Mouse (Mus musculus) megakaryocyte, embryonic 14.5 days (primary cell): Measurements from ENCODE around the gene Ppm1h.

Source experiments
- FLI1 ChIP-seq: IDR thresholded peaks from 2 replicates; pipeline ENCODE4 v1.6.1; 2012; ENCODE audit warnings: low read length, inconsistent platforms, mixed read lengths
- GATA1 ChIP-seq: IDR thresholded peaks from 3 replicates; pipeline ENCODE4 v1.6.1; 2012; ENCODE audit warnings: mixed read lengths, low read length, inconsistent platforms, borderline replicate concordance

- no peak for TF ChIP-seq GATA1
- no peak for TF ChIP-seq FLI1
These were observed 311.4 kb downstream of the Ppm1h start for GRCm38 (mm10) chr10:122989916-122990315.
